Comparison of ENCODE assay signal across 28 mouse cellular contexts in genomic region chr16:95225285-95225684, GRCm38 (mm10). TPM values are rescaled to one million over a fixed set of nuclear protein-coding genes. Genes with fewer than 3 reads are reported as not detected.
A peak's percentile ranks its signal among the peaks of the same experiment; 100 is the strongest.
DNase-seq lines count a peak whose midpoint lies in the region; ATAC-seq lines count a peak whose summit lies in the region.
"Had no signal": no experiment of that assay in that cellular context is flagged by ENCODE, and none has a peak within 500 bp of the region (broad histone marks: within the 10 kb centered on the region; RNA-seq: fewer than 3 reads in every experiment).

No protein-coding gene starts in this region.

- H3K27ac ChIP-seq in embryonic facial prominence, embryonic 15.5 days (replicated peaks), result peak overlapping the region; percentile 68
- no peak overlapping the region for H3K27ac ChIP-seq in embryonic facial prominence, embryonic 10.5 days (replicated peaks)
- H3K27ac ChIP-seq: embryonic facial prominence, embryonic 12.5 days; forebrain, embryonic 10.5 days; forebrain, embryonic 13.5 days; forebrain, embryonic 15.5 days had no signal

- ATAC-seq in embryonic facial prominence, embryonic 15.5 days (ENCODE audit: insufficient number of reproducible peaks, low FRiP score, low TSS enrichment, low read depth), result no peak
- peak; percentile 84 for ATAC-seq in frontal cortex, adult (ENCODE audit: low TSS enrichment)
- no peak for ATAC-seq in megakaryocyte, adult 5-6 weeks (ENCODE audit: poor library complexity, severe bottlenecking)
- ATAC-seq: activated CD4-positive, CD25-positive, alpha-beta regulatory T cell, adult 4 months; CD4-positive, CD25-positive, alpha-beta regulatory T cell, adult 4 months; forebrain, embryonic 13.5 days; forebrain, embryonic 15.5 days; Patski had no signal

- H3K4me2 ChIP-seq in embryonic facial prominence, embryonic 15.5 days (replicated peaks), result no peak overlapping the region
- H3K4me2 ChIP-seq: embryonic facial prominence, embryonic 12.5 days; forebrain, embryonic 13.5 days; forebrain, embryonic 15.5 days had no signal

- WGBS in embryonic facial prominence, embryonic 15.5 days, result 48% methylated on average over 7 of the region's 7 CpGs
- 85% methylated on average over 7 of the region's 7 CpGs for WGBS in embryonic facial prominence, embryonic 10.5 days

- no peaks in the 10 kb centered on the region for H3K9me3 ChIP-seq in embryonic facial prominence, embryonic 15.5 days (replicated peaks)
- no peaks in the 10 kb centered on the region for H3K9me3 ChIP-seq in embryonic facial prominence, embryonic 10.5 days
- H3K9me3 ChIP-seq: embryonic facial prominence, embryonic 12.5 days; forebrain, embryonic 10.5 days; forebrain, embryonic 13.5 days; forebrain, embryonic 15.5 days; G1E had no signal

- H3K4me3 ChIP-seq in embryonic facial prominence, embryonic 15.5 days (replicated peaks), result no peak overlapping the region
- no peak overlapping the region for H3K4me3 ChIP-seq in embryonic facial prominence, embryonic 10.5 days
- H3K4me3 ChIP-seq: embryonic facial prominence, embryonic 12.5 days; erythroblast, embryonic 14.5 days; forebrain, embryonic 10.5 days; forebrain, embryonic 13.5 days; forebrain, embryonic 15.5 days had no signal

- no peak overlapping the region for H3K9ac ChIP-seq in embryonic facial prominence, embryonic 15.5 days
- H3K9ac ChIP-seq: embryonic facial prominence, embryonic 12.5 days; forebrain, embryonic 13.5 days; forebrain, embryonic 15.5 days had no signal

- H3K36me3 ChIP-seq in embryonic facial prominence, embryonic 15.5 days, result no peaks in the 10 kb centered on the region
- no peaks in the 10 kb centered on the region for H3K36me3 ChIP-seq in embryonic facial prominence, embryonic 10.5 days (replicated peaks)
- H3K36me3 ChIP-seq: embryonic facial prominence, embryonic 12.5 days; forebrain, embryonic 10.5 days; forebrain, embryonic 15.5 days; G1E had no signal

- H3K4me1 ChIP-seq in embryonic facial prominence, embryonic 15.5 days, result peaks cover 17% of the 10 kb centered on the region
- peaks cover 9% of the 10 kb centered on the region; the same call in 1 of the 2 replicates for H3K4me1 ChIP-seq in embryonic facial prominence, embryonic 10.5 days
- H3K4me1 ChIP-seq: forebrain, embryonic 10.5 days; forebrain, embryonic 13.5 days; forebrain, embryonic 15.5 days had no signal

- H3K27me3 ChIP-seq in embryonic facial prominence, embryonic 15.5 days, result no peaks in the 10 kb centered on the region
- no peaks in the 10 kb centered on the region for H3K27me3 ChIP-seq in embryonic facial prominence, embryonic 10.5 days (replicated peaks; ENCODE audit: low read depth, poor library complexity, severe bottlenecking)
- H3K27me3 ChIP-seq: CH12.LX; embryonic facial prominence, embryonic 12.5 days; forebrain, embryonic 13.5 days; forebrain, embryonic 15.5 days had no signal

- DNase-seq in embryonic facial prominence, embryonic 10.5 days (ENCODE audit: low spot score), result no peak
- no peak for DNase-seq in frontal cortex, adult 2 months (ENCODE audit: extremely low spot score in 1 of 2, low spot score in 1 of 2)
- DNase-seq in brain, adult 2 months (ENCODE audit: low read depth, low spot score), result peak; percentile 35
- DNase-seq: adrenal gland, adult 8-10 months; adrenal gland, postnatal 14 days; adrenal gland, postnatal 36 days; B cell, adult 2 months; cerebellum, adult 11 months; cerebellum, adult 18-20 months; cerebellum, adult 8-10 months; cerebellum, adult 9-11 months; cerebellum, postnatal 14 days; cerebellum, postnatal 36 days; embryo, embryonic 11 days had no signal

RNA-seq across cellular contexts. Expression of gene Kcnj15, which starts 32.1 kb away (rescaled TPM):
- 4.4 and 4.7 TPM in 2 replicates for polyA plus RNA-seq in embryonic facial prominence, embryonic 15.5 days (2015; fragmentation: Nextera tagmentation; extraction: Ambion mirVana)
- 0.33 and 0.45 TPM in 2 replicates for polyA plus RNA-seq in embryonic facial prominence, embryonic 10.5 days (2016; fragmentation: Nextera tagmentation; extraction: Ambion mirVana)
- 0.14 and 0.21 TPM in 2 replicates for polyA plus RNA-seq in frontal cortex, adult 2 months (2012; rRNA removed)
- not detected in 2 replicates for total RNA-seq in megakaryocyte, adult 5-6 weeks (2015)
- total RNA-seq in megakaryocyte, adult 5-6 weeks (2017), result not detected in 2 replicates
- total RNA-seq: common myeloid progenitor, adult 5-6 weeks had no signal
- polyA plus RNA-seq: G1E had no signal
